Comparison of ENCODE assay signal across 14 mouse cellular contexts in the genomic region with DNA sequence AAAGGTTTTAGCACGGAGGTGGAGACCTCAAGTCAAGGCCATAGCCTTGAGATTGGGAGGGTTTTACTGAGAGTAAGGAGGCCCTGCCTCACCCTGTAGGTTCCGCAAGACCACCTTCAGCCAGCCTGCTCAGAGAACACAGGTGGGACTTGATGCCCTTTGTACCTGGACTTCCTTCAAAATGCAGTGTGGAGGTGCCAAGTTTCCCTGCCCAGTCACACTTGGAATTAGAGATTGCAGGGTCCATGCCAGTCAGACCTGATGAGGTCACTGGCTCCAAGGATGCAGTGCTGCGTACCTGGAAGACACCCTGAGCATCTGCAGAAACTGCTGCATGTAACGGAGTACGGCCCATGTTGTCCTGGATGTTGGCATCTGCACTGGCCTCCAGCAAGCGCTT.
A peak's percentile ranks its signal among the peaks of the same experiment; 100 is the strongest.
DNase-seq lines count a peak whose midpoint lies in the region.
"Had no signal": no experiment of that assay in that cellular context is flagged by ENCODE, and none has a peak within 500 bp of the region (broad histone marks: within the 10 kb centered on the region; RNA-seq: fewer than 3 reads in every experiment).

No protein-coding gene starts in this region.

- peak; percentile 81 for DNase-seq in kidney, adult 9 months
- no peak for DNase-seq in kidney, adult 11 months
- DNase-seq in kidney, postnatal 25 days: peak; percentile 48 to 66
- no peak for DNase-seq in kidney, adult 18-20 months
- DNase-seq: adrenal gland, adult 2 months; adrenal gland, postnatal 10 days; adrenal gland, postnatal 25 days; cerebellum, adult 11 months; cerebellum, adult 18-20 months; cerebellum, adult 8-10 months; cerebellum, adult 9-11 months; cerebellum, postnatal 14 days; cerebellum, postnatal 36 days; embryo, embryonic 11 days had no signal

Comparison
In these comparisons a context has a peak if more than half of its experiments do, and no peak if none do; other contexts are left out.
1. DNase-seq: peak in kidney, adult 9 months (single experiment) and kidney, postnatal 25 days (2 of 2); none in kidney, adult 11 months (single experiment) and kidney, adult 18-20 months (single experiment).